Mouse (Mus musculus): Measurements from ENCODE around the gene Gm13030. TPM values are rescaled to one million over a fixed set of nuclear protein-coding genes. Genes with fewer than 3 reads are reported as not detected.
"Not testable (repeated sequence)": the region's sequence is repeated elsewhere in the genome, so short reads cannot be mapped to it uniquely, and the experiment has no call there.

The Gm13030 gene
- total RNA-seq, 1 experiment from 2014 or later: not detected

- DNase-seq: no peak
Observed at GRCm38 (mm10) chr4:138865991-138866390, 7.8 kb downstream of the Gm13030 start.

- DNase-seq: no peak
Observed at GRCm38 (mm10) chr4:138865092-138865491, 8.7 kb downstream of the Gm13030 start.

GRCm38 (mm10) chr4:138863344-138863998 is 10.3 kb downstream of the Gm13030 start, which contains the start of gene Pla2g5:
TSS of gene Pla2g5 (minus strand) at chr4:138863482.
- no peak for DNase-seq

- peak; percentile 87 for DNase-seq
Observed at GRCm38 (mm10) chr4:138859728-138860127, 14.0 kb downstream of the Gm13030 start.

GRCm38 (mm10) chr4:138859245-138859644 is 14.5 kb downstream of the Gm13030 start:
- no peak for DNase-seq

GRCm38 (mm10) chr4:138858446-138858845 is 15.3 kb downstream of the Gm13030 start:
- no peak for DNase-seq

- DNase-seq: no peak
Observed at GRCm38 (mm10) chr4:138857576-138857975, 16.2 kb downstream of the Gm13030 start.

GRCm38 (mm10) chr4:138856491-138856890 is 17.3 kb downstream of the Gm13030 start:
- peak; percentile 85 for DNase-seq

- no peak for DNase-seq
Observed at GRCm38 (mm10) chr4:138855092-138855632, 18.6 kb downstream of the Gm13030 start.

GRCm38 (mm10) chr4:138852961-138853360 is 20.8 kb downstream of the Gm13030 start:
- DNase-seq: no peak

GRCm38 (mm10) chr4:138851463-138851862 is 22.3 kb downstream of the Gm13030 start:
- peak; percentile 86 for DNase-seq

GRCm38 (mm10) chr4:138841386-138841785 is 32.4 kb downstream of the Gm13030 start:
- DNase-seq: no peak

- DNase-seq: no peak
Observed at GRCm38 (mm10) chr4:138840726-138841125, 33.0 kb downstream of the Gm13030 start.

- DNase-seq: no peak
Observed at GRCm38 (mm10) chr4:138839806-138840205, 34.0 kb downstream of the Gm13030 start.

- no peak for DNase-seq
Observed at GRCm38 (mm10) chr4:138827147-138827546, 46.6 kb downstream of the Gm13030 start.

GRCm38 (mm10) chr4:138825751-138826567 is 47.8 kb downstream of the Gm13030 start:
- peak; percentile 27 for DNase-seq

- DNase-seq: peak; percentile 32
Observed at GRCm38 (mm10) chr4:138824660-138825059, 49.1 kb downstream of the Gm13030 start.

- not testable (repeated sequence) for DNase-seq
Observed at GRCm38 (mm10) chr4:138824161-138824560, 49.6 kb downstream of the Gm13030 start.

- DNase-seq: no peak
Observed at GRCm38 (mm10) chr4:138821036-138821435, 52.7 kb downstream of the Gm13030 start.
